Mouse (Mus musculus) urinary bladder, adult 2 months (tissue): Measurements from ENCODE around the gene Ptprg. TPM values are rescaled to one million over a fixed set of nuclear protein-coding genes. Genes with fewer than 3 reads are reported as not detected.

Experiments
- DNase-seq: peaks from one replicate; pipeline ENCODE4 v3.0.0; 2022; ENCODE audit warnings: low spot score
- polyA plus RNA-seq: library from polyadenylated mRNA; depleted of rRNA; stranded (reverse); fragments of >200 nt; gene quantifications from 2 replicates; pipeline ENCODE4 v1.2.3, GENCODE M21; 2012

The Ptprg gene
- polyA plus RNA-seq, 1 experiment = 11.6 TPM

GRCm38 (mm10) chr14:11682441-11682840 lies 129.1 kb downstream of the Ptprg start:
- DNase-seq = no peak

- no peak for DNase-seq
These were observed 130.2 kb downstream of the Ptprg start for GRCm38 (mm10) chr14:11683386-11684081.

- no peak for DNase-seq
These were observed 130.8 kb downstream of the Ptprg start for GRCm38 (mm10) chr14:11684104-11684503.

- no peak for DNase-seq
These were observed 134.2 kb downstream of the Ptprg start for GRCm38 (mm10) chr14:11687541-11687940.

GRCm38 (mm10) chr14:11688142-11688541 lies 134.8 kb downstream of the Ptprg start:
- no peak for DNase-seq

GRCm38 (mm10) chr14:11690066-11690465 lies 136.7 kb downstream of the Ptprg start:
- no peak for DNase-seq

GRCm38 (mm10) chr14:11691531-11691930 lies 138.2 kb downstream of the Ptprg start:
- no peak for DNase-seq

GRCm38 (mm10) chr14:11698880-11699279 lies 145.5 kb downstream of the Ptprg start:
- DNase-seq = no peak

GRCm38 (mm10) chr14:11699654-11700053 lies 146.3 kb downstream of the Ptprg start:
- DNase-seq = no peak

GRCm38 (mm10) chr14:11701516-11702249 lies 148.4 kb downstream of the Ptprg start:
- no peak for DNase-seq

GRCm38 (mm10) chr14:11702770-11703477 lies 149.6 kb downstream of the Ptprg start:
- no peak for DNase-seq

- DNase-seq = no peak
These were observed 151.5 kb downstream of the Ptprg start for GRCm38 (mm10) chr14:11704871-11705270.

- no peak for DNase-seq
These were observed 156.0 kb downstream of the Ptprg start for GRCm38 (mm10) chr14:11709352-11709751.

- DNase-seq = no peak
These were observed 156.5 kb downstream of the Ptprg start for GRCm38 (mm10) chr14:11709798-11710197.

GRCm38 (mm10) chr14:11710410-11711122 lies 157.2 kb downstream of the Ptprg start:
- no peak for DNase-seq

GRCm38 (mm10) chr14:11712146-11712545 lies 158.8 kb downstream of the Ptprg start:
- no peak for DNase-seq

- no peak for DNase-seq
These were observed 162.9 kb downstream of the Ptprg start for GRCm38 (mm10) chr14:11716230-11716629.

- no peak for DNase-seq
These were observed 164.9 kb downstream of the Ptprg start for GRCm38 (mm10) chr14:11718201-11718600.

- no peak for DNase-seq
These were observed 165.9 kb downstream of the Ptprg start for GRCm38 (mm10) chr14:11719259-11719658.

GRCm38 (mm10) chr14:11722101-11722500 lies 168.8 kb downstream of the Ptprg start:
- DNase-seq = no peak

- no peak for DNase-seq
These were observed 170.5 kb downstream of the Ptprg start for GRCm38 (mm10) chr14:11723876-11724275.
